Mouse (Mus musculus): ENCODE measurements around the gene Adh6a.
A peak's percentile ranks its signal among the peaks of the same experiment; 100 is the strongest.

The Adh6a gene

DNA sequence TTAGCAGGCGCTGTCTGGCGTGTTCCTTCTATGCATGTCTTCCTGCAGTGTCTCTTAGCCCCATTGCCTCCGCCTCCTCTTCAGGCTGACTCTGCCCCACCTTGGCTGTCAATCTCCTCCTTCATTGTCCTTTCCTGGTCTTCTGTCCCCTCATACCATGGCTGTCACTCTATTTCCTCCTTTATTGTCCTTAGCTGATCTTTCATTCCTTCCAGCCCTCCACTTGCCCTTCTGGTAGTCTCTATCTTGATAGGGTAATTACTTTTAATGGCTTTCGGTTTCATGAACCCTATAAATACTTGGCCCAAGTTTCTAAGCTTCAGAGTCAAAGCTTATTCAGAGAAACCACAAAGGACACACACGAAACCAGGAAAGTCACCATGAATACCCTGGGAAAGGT is at the start of gene Adh6a:
Gene Adh6a, plus strand, starts transcription at position 322 of the 400 bp plus-strand sequence.
- DNase-seq (ENCODE audit: low read depth, low spot score) = no peak

DNA sequence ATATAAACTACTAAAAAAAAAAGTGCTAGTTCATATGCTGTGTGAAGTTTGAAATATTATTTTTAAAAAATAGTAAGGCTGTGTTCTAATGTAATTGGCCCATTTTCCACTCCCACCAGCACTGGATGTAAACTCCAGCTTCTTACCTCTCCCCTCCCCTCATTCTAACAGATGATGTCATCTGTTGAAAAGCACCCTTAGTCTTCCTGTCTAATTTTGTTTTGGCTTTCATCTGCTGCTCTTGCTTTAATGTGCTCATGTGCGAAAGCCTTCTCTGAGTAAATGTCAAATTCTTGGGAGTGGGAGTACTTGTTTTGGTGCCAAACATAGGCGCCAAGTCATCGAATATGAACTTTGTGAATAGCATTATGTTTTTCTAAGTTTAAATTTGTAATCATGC is 48.4 kb upstream of the Adh6a start:
- no peak for DNase-seq (ENCODE audit: low read depth, low spot score)

DNA sequence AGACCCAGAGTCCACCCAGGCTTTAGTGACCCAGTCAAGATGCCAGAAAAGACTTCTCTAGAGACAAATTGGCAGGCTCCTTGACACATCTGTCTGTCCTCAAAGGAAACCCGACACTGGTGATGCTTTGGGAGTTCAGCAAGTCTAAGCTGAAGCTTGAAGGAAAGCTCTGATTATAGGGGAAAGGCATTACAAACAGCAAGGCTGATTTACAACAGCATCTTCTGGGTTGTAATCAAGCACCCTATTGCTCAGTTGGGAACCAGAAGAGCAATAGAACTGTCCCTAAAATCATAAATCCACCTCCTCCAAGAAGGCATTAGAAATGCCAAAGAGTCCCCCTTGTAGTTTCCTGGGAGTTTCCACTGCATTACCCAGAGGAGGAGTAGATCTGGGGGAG is 42.6 kb upstream of the Adh6a start:
- DNase-seq (ENCODE audit: low read depth, low spot score) = no peak

DNA sequence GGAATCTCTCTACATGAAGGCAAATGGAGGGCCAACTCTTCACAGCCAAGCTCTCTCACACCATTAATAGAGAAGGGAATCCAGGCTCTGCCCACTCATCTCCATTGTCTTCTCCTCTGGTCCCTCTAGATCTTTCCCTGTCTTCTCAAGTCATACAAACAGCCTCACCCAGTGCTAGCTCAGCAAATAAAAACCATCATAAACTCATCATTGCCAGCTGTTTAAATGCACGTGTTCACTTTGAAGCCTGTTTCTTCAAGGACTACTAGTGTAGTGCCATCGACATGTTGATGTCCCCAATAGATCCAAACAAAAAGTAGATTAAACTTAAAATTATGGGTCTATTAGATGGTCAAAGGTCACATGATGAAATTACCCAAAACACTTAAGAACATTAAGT is 41.8 kb upstream of the Adh6a start:
- DNase-seq (ENCODE audit: low read depth, low spot score) = no peak

DNA sequence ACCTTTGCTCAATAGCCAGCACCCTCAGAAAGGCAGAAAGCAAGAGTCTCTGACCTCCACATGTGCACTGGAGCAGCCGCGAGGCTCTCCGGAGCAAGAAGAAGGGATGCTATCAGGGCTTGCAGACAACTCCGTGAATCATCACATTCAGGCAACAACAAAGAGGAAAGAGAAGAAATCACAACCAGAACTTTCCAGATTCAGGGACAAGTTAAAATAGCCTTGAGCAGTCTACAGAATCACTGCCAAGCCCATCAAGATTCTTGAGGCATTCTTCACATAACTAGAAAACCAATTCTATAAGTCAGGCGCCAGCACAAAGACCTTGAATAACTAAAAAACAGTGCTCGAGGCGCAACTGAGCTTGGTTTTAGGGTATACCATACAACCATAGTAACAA is 40.0 kb upstream of the Adh6a start:
- no peak for DNase-seq (ENCODE audit: low read depth, low spot score)

DNA sequence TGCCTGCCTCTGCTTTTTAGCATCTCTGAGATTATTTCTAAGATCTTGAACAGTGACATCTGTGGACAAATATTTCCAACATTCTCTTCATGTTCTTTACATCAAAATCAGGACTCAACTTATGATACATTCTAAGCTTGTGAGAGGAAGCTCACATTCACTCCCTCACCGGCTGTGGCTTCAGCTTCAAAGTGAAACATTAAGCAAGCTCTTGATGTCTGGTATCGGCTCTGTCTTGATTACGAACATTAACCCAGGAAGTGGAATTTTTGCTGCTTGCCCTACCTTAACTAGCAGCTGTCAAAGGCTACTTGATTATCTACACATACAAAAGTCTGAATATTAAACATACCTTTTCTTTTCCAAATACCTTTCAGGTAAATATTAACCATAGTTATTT is 38.0 kb upstream of the Adh6a start:
- DNase-seq (ENCODE audit: low read depth, low spot score) = no peak

DNA sequence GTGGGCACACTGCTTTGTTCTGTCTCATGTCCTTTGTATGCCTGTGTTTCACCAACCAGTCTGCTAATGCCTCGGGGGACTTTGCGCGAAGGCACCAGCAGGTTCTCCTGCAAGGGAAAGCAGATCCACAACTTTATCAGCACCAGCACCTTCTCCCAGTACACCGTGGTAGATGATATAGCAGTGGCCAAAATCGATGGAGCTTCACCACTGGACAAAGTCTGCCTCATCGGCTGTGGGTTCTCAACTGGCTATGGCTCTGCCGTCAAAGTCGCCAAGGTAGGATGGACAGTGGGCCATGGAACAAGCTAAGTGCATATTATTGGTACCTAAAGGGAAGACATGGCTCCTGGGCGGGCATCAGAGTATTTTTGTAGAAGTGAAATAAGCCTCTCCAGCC is 30.5 kb upstream of the Adh6a start:
- no peak for DNase-seq (ENCODE audit: low read depth, low spot score)

DNA sequence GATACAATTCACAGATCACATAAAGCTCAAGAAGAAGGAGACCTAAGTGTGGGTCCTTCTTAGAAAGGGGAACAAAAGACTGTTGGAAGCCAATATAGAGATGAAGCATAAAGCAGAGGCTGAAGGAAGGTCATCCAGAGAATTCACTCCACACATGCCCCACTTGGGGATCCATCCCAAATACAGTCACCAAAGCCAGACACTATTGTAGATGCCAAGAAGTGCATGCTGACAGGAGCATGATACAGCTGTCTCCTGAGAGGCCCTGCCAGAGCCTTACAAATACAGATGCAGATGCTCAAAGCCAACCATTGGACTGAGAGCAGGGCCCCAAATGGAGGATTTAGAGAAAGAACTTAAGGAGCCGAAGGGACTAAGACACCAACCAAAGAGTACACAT is 29.3 kb upstream of the Adh6a start:
- no peak for DNase-seq (ENCODE audit: low read depth, low spot score)

DNA sequence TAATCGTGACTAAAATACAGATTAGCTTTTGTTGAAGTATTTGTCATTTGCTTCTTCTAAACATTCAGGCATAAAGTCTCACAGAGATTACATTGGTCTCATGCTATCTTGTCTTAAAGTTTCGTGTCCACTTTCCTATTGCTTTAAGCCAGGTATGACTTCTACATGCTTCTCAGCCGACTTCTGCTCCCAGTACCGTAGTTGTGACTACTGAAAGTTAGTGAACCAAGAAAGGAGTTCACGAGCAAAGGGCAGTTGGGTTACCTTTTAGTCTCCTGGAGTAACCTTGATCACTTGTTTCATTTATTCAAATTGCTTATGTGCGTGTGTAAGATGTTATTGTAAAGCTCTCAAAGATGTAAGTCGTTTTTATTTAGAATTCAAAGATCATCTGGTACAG is 27.1 kb upstream of the Adh6a start:
- DNase-seq (ENCODE audit: low read depth, low spot score) = no peak

DNA sequence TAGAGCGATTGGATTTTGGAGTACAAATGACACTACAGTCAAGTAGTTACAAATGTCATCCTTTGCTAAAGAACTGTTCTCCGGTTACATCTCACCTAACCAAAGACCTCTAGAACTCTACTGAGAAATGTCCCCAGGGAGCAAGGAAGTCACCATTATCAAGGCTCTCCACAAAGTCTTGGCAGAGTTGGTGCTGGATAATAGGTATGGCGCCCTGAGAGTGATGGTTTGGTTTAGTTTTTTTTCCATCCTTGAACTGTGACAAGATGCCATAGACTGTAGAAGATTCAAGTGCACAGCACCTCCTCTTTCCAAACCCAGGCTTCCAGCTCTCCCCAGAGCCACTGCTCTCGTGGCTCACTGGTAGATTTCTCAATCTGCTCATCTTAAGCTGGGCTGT is 25.4 kb upstream of the Adh6a start:
- DNase-seq (ENCODE audit: low read depth, low spot score) = no peak

DNA sequence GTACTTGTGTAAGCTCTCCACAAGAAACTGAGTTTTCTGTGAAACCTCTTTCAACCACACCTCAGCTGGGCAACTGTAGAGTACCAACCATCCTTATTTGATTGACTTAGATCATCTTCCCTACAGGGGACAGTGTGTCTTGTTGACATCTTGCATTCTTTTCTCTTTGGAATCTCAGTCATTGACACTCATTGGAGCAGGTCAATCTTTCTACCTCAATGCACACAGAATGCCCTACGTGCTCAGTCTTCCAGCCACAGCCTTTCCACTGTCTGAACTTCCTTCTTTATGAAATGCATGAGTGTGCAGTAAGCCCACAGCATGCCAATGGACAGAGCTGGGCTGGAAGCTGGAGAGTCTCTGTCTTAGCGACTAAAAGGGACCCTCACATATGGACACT is 22.4 kb upstream of the Adh6a start:
- no peak for DNase-seq (ENCODE audit: low read depth, low spot score)

DNA sequence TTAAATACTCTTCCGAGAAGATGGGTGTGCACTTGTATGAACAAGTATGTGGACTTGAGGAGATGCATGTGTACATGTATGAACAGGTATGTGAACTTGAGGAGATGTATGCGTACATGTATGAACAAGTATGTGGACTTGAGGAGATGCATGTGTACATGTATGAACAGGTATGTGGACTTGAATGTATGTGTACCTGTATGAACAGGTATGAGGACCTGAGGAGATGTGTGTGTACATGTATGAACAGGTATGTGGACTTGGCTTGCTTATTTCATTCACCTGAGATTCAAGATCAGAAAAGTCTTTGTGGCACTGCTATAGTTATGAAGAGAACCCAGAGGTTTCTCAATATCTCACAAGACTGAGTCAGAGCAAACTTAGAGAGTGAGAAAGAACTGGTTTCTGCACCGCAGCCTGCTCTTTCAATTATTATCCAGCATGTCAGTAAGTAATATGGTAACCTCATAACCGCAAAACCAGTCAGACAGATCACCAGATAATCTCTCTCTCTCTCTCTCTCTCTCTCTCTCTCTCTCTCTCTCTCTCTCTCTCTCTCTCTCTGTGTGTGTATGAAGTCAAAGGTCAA is 21.5 kb upstream of the Adh6a start:
- DNase-seq (ENCODE audit: low read depth, low spot score) = no peak

DNA sequence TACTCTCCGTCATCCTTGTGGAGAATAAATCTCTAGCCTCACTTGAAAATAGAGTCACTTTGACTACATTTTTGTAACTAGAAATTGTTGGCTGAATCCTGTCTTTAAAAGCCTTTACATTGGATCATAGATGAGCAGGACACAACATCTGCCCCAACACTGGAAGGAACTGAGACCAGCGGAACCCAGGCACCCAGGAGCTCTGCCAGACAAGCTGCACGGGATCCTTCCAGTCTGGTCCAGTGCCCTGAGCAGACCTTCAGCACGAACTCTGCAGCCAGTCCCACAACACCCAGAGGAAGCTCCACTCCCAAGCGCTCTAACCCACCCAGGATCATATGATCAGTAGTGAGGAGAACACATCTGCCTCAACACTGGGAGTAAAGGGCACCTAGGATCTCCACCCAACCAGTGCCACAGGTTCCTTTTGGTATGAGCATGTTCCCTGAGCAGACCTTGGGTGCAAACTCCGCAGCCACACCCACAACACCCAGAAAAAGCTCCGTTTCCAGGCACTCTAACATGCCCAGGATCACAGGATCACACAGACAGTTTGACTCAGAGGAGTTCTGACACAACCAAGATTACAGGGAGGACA is 19.7 kb upstream of the Adh6a start:
- DNase-seq (ENCODE audit: low read depth, low spot score) = no peak

DNA sequence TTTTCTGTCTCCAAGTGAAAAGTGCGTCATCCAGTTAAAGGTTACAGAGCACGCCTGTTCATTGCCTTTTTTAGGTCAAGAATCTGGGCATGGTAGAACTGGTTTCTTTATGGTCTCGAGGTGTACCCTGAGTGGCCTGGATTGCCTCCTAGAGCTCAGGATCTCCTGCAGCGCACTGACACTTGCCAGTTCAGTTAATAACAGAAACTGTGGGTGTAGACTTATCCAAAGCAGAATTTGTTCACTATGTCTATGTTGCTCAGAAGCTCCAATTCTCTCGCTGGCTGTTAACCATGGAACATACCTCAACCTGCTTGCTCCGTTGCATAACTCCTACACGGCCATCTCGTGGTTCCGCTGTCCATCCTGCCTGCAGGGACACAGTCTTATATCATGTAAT is 13.0 kb upstream of the Adh6a start:
- DNase-seq (ENCODE audit: low read depth, low spot score) = no peak

DNA sequence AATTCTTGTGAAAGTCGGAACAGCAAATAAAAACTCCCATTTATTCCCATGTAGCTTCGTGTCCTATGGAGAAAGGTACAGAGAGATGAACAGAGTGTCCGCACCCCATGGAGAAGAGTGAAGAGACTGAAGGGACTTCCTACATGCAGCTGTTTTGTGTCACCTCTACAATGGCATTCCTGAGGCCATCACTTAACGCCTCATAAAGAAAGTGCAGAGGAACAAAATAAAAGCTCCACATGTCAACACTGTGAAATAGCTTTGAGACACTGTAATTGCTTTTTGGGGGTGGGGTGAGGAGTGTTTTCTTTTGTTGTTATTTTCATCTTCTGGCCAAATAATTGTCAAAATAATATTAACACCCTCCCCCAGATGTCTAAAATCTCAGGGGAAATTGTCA is 10.4 kb upstream of the Adh6a start:
- DNase-seq (ENCODE audit: low read depth, low spot score) = peak; percentile 60

DNA sequence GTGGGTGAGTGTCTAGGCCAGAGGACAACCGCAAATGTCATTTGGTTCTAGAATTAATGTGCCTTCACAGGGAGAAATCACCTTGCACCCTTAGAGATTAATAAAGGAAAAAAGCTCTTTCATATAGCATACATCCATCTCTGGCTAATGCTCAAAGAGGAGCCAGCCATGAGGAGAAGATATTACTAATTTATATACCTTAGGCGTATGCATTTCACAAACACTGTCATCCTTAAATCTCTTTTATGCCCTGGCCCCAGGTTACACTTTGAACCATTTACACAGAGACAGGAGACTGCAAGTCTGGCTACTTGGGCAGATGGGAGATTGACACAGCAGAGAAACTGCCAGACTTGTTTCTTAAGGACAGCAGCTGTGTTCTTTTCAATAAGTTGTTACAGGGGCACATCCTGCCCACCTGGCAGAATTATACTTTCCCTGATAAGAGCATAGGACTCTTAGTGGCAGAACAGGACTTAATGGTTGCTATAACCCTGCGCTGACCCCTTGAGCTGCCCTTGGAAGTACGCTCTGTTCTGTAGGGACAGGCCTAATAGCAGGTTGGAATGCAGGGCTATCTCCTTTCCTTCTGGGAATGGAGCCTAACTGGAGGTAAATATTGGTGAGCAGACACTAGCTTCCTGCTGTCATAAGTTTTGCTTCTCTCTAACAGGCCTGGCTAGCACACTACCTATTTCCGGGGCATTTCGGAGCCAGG is 9.2 kb upstream of the Adh6a start:
- DNase-seq (ENCODE audit: low read depth, low spot score) = no peak

DNA sequence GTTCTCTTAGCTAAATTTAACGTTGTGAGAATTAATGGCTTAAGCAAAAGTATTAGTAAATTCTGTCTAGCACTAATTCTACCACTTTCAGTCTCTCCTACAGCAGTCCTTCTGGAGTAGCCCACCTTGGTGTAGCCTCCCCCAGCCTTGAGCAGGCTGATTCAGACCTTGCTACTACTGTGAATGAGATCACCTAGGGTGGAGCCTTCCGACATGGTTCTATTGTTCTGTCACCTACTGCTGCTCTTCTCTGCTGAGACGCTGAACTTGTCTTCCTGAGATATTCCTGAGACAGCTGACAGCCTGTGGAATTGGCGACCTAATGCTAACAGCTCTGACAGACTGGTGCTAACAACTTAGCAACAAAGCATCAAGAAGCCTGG is 8.6 kb upstream of the Adh6a start:
- DNase-seq (ENCODE audit: low read depth, low spot score) = no peak

DNA sequence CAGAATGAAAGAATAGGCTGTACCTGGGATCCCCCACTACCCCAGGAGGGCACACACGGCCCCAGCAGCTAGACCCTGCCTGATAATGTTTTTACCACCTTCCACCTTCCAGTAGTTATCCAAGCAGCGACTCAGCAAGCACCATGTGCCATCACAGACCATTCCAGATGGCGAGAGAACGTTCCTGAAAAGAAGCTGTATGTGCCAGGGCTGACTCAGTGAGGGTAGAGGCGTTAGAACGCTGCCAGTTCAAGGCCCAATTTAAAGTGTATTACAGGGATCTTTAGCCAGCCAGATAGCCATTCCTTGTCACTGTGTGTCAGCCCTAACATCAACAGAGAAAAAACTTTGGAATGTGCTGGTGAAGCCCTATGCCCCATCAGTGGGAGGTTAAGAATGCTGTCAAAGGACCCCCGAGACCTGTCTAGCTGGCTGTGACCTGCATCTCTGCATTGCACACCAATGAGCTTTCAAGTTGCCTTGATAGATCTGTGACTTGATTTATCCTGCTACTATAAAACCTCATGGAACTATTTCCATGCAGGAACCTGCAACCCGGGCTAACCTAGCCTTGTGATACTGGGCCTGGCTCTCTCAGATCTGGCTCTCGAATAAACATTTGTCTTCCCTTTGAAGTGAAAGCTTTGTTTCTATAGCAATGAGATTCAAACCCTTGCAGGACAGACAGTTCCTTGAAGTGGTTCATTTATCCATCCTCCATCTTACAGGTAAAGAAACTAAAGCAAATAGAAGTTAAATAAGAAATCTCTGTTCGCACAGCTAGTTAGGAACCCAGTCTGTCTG is 7.4 kb upstream of the Adh6a start:
- DNase-seq (ENCODE audit: low read depth, low spot score) = no peak

DNA sequence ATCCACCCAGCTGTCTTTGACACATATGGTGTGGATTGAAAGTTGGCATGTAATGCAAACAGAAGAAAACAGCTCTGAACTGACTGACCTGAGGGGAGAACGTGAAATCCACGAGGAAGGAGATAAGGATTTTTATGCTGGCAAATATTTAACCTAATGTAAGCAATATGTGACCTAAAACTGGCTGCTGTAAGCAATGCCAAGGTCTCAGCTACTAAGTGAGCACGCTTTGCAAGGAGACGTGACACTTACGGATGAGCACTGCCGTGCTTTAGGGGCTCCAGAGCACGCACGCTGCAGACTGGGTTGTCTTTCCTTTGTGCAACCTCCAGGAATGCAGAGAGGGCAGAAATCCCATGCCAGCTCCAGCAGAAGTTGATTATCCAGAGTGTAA is 6.8 kb upstream of the Adh6a start:
- no peak for DNase-seq (ENCODE audit: low read depth, low spot score)

DNA sequence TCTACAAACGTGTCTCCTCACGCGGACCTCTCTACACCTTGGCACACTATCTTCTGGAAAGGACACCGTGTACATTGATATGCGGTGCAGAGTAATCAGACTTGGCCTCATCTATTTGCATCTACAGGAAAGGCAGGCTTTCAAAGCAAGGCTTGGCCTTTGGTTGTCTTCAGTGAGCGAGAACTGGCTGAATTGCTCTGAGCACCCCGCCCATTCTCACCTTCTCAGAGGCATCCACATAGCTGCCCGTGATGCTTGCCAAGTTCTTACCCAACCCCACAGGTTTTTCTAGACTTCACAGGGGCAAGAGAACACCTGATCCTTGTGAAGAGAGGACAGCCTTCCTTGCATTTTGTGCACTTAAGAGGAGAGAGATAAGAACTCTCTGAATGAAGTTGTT is 3.2 kb upstream of the Adh6a start:
- no peak for DNase-seq (ENCODE audit: low read depth, low spot score)

DNA sequence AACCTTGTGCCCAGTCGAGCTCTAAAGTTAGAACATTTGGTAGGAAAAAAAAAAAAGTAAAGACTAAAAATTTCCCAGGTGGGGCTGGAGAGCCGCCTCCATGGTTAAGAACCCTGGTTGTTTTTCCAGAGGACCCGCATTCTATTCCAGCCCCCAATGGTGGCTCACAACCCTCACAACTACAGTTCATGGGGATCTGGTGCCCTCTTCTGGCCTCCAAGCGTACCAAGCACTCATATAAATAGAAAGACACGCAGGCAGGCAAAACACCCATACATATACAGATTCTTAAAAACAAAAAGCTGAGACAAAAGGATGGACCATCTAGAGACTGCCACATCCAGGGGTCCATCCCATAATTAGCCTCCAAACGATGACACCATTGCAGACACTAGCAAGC is 2.1 kb upstream of the Adh6a start:
- DNase-seq (ENCODE audit: low read depth, low spot score) = no peak

DNA sequence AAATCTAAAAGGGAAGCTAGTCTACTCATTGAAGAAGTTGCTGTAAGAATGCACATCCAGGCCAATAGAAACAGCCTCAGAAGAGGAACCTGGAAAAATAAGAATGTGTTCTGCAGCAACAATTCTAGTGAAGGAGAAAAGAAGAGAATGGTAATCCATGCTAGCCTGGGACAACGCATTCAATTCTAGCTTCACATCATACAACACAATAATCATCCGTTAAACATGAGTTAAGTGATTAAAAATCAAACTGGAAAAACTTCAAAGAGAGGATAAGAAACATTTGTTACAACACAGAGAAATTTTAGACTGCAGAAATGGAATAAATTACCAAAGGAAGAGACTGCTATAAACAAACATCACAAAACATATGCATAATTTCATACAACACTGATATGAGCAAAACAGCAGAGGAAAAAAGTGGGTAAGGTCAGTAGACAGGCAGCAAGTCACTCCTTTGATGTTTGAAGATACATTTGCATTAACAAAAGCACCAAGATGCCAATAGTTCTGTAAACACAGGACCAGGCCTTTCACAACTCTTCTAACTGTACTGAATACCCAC is 3.9 kb downstream of the Adh6a start:
- DNase-seq (ENCODE audit: low read depth, low spot score) = no peak
